Mouse (Mus musculus): ENCODE measurements around the gene Galnt17.

GRCm38 (mm10) chr5:130825797-130826196, 482.5 kb downstream of the Galnt17 start:
- TF ChIP-seq EP300 (IDR thresholded peaks at IDR 0.05; ENCODE audit: insufficient read depth, low read depth, low read length) (no peak), CTCF (IDR thresholded peaks at IDR 0.05) (no peak), POLR2A (IDR thresholded peaks at IDR 0.05; ENCODE audit: insufficient read depth, low read depth, low read length) (no peak)
